Mouse (Mus musculus): ENCODE results near the gene Cd37.

DNA sequence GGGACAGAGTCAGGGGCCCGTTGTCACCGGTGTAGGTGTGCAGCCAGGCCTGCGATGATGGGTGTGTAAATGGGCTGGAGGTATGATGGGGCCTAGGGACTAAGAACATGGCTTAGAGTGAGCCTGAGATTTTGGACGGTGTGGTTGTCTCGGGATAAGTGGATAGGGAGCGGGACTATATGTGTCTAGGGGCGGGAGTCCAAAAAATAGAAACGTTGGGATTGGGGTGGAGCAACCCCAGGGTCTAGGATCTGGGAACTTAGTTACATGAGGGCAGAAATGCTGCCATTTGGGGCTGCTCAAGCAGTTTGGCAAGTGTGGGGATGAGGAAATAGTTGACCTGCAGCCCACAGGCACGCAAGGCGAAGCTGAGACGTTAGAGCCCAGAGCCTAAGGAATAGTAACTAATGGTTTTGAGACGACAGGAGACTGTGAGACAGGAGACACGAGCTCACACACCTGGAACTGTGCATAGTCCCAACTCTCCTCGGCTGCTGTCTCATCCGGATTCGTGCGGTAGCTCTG is 3.2 kb downstream of the Cd37 start:
- TF ChIP-seq CTCF (IDR thresholded peaks at IDR 0.05; ENCODE audit: insufficient read depth, low read length) (no peak), POLR2A (IDR thresholded peaks at IDR 0.05; ENCODE audit: borderline replicate concordance, extremely low read depth, low read depth, low read length) (no peak)
